Mouse (Mus musculus) spleen, embryonic (tissue): ENCODE measurements around the gene Phf20.

Experiments
- CTCF ChIA-PET: fragments of 350-600 bp; sonication (Branson Sonifier 250); formaldehyde crosslinking; loops from one replicate; lab custom pipeline; 2022; lab: Charles Lee

Phf20 gene

GRCm38 (mm10) chr2:156197129-156197911, 1.1 kb downstream of the Phf20 start:
- CTCF ChIA-PET = no interaction called here

DNA sequence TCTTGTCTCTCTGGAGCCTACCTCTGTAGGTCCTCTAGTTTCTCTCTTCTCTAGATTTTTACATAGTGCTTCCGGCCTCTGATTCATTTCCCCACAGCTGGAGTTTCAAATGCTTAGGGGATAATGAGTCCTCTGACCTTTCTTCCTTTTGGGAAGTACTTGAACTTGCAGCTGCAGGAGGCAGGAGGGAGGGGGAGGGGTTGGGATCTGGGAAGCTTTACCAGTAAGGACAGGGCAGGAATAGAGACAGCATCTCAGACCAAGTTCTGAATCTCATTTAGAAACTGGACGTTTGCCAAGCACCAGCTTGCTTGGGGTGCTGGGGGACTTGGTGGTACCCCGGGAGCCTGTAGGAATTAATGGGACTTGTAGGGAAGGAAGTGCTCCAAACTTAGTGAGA, 3.7 kb downstream of the Phf20 start:
- CTCF ChIA-PET = interaction anchor here (0.6 kb wide), 1 partner anchor 22 kb away, joined by 6 read pairs; no protein-coding TSS in a partner anchor

DNA sequence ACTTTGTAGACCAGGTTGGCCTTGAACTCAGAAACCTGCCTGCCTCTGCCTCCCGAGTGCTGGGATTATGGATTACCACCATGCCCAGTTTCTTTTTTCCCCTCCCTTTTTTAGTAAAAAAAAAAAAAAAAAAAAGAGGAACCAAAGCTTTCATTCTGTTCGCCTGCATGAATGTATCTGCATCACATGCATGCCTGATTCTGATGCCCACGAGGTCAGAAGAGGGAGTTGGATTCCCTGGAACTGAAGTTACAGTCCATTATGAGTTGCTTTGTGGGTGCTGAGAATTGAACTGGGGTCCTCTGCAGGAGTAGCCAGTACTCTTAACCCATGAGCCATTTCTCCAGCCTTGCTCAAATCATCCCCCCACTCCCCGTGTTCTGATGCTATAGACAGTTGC, 5.2 kb downstream of the Phf20 start:
- CTCF ChIA-PET = interaction anchor here (0.6 kb wide), 2 partner anchors 25 to 216 kb away, joined by 3 read pairs; no protein-coding TSS in a partner anchor

DNA sequence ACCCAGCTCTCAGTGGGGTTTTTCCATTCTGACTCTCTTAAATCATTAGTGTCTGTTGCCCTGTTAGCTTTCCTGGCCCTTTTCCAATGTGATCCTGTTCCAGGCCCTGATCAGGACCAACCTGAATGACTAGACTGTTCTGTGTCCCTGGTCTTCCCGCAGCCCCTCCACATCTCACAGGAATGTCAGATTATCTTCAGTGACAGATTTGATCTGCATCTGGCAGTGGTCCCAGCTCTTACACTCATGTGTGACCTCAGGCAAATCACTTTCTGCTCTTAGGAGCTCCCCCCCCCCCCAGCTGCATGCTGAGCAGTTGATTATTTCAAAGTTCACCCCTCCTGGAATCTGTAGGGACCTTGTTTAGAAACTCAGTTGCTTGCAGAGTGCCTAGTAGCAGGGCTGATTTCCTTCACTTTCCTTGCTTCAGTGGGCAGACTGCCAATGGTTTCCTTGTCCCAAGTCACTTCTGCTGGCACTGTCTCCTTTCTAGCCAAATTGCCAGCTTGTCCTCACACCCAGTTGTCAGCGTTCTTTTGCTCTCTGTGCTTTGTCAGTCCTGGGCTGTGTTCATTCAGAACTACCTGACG, 6.7 kb downstream of the Phf20 start:
- CTCF ChIA-PET = no interaction called here

- CTCF ChIA-PET = no interaction called here
Measured at GRCm38 (mm10) chr2:156203917-156204316, 7.7 kb downstream of the Phf20 start.

- CTCF ChIA-PET = interaction anchor here (0.7 to 1.1 kb wide), 3 partner anchors 9 to 547 kb away, joined by 3 to 9 read pairs (median 3); no protein-coding TSS in a partner anchor
Measured at GRCm38 (mm10) chr2:156217786-156218185, 21.5 kb downstream of the Phf20 start.

- CTCF ChIA-PET = interaction anchor here (0.6 kb wide), 1 partner anchor 22 kb away, joined by 6 read pairs; no protein-coding TSS in a partner anchor
Measured at GRCm38 (mm10) chr2:156222100-156222499, 25.8 kb downstream of the Phf20 start.

GRCm38 (mm10) chr2:156224043-156224442, 27.8 kb downstream of the Phf20 start:
- CTCF ChIA-PET = no interaction called here

GRCm38 (mm10) chr2:156227689-156228088, 31.4 kb downstream of the Phf20 start:
- CTCF ChIA-PET = no interaction called here

- CTCF ChIA-PET = no interaction called here
Measured at GRCm38 (mm10) chr2:156229171-156229570, 32.9 kb downstream of the Phf20 start.

DNA sequence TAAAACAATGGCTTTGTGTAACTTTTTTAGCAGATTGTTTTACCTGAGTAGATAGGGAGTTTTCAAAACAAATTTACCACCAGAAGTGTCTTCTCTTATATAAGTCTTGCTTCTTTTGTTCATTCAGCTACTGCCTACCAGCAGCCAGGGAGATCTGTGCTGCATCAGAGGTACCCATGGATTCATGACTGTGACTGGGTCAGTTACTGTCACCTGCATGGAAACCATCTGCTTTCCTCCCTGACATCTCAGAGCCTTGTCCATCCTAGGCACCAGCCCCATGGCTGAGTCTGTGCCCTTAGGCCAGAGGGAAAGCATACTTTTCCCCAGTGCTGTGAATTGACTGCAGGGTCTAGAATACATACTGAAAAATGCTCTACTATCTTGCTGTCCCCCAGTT, 35.1 kb downstream of the Phf20 start:
- CTCF ChIA-PET = interaction anchor here (0.6 kb wide), 1 partner anchor 936 kb away, joined by 16 read pairs; no protein-coding TSS in a partner anchor

- CTCF ChIA-PET = interaction anchor here (1.0 kb wide), 1 partner anchor 14 kb away, joined by 4 read pairs; no protein-coding TSS in a partner anchor
Measured at GRCm38 (mm10) chr2:156233275-156233948, 37.1 kb downstream of the Phf20 start.

DNA sequence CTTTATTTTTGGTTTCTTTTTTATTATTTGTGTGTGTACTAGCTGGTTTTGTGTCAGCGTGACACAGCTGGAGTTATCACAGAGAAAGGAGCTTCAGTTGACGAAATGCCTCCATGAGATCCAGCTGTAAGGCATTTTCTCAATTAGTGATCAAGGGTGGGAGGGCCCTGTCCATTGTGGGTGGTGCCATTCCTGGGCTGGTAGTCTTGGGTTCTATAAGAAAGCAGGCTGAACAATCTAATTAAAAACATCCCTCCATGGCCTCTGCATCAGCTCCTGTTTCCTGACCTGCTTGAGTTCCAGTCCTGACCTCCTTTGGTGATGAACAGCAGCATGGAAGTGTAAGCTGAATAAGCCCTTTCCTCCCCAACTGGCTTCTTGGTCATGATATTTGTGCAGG, 37.8 kb downstream of the Phf20 start:
- CTCF ChIA-PET = interaction anchor here (1.0 kb wide), 1 partner anchor 15 kb away, joined by 4 read pairs; no protein-coding TSS in a partner anchor

GRCm38 (mm10) chr2:156235847-156236246, 39.6 kb downstream of the Phf20 start:
- CTCF ChIA-PET = no interaction called here

GRCm38 (mm10) chr2:156241662-156242061, 45.4 kb downstream of the Phf20 start:
- CTCF ChIA-PET = no interaction called here

DNA sequence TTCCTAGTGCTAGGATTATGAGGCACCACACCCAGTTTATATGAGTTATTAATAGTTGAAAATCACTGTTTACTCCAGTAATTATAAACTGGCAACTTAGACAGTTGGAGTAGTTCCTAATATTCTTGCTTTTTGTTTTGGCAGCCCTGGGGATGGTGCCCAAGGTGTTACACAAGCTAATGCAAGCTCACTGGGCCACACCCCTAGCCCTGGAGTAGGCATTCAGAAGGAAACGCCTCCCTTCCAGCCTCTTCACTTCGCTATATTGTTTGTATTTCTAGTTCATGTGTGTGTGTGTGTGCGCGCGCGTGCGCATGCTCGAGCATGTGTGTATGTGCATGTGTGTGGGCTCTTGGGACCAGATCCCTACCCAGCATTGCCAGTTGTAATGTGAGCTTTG, 46.7 kb downstream of the Phf20 start:
- CTCF ChIA-PET = no interaction called here

GRCm38 (mm10) chr2:156247599-156247998, 51.3 kb downstream of the Phf20 start:
- CTCF ChIA-PET = no interaction called here

DNA sequence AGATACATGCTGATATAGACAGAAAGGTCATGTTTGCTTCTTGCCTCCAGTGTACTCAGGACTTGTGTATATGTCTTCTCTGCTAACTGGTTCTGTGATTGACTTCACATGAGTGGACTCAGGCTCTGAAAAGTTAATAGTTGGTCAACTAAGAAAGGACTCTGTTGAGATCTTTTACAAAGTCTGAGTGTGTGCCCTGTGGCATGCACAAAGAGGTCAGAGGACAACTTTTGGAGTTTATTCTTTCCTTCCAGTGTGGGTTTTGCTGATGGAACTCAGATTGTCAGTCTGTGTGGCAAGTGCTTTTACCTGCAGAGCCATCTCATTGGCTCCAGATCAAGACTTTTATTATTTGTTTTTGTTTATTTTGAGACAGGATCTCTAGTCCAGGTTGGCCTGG, 54.5 kb downstream of the Phf20 start:
- CTCF ChIA-PET = no interaction called here

DNA sequence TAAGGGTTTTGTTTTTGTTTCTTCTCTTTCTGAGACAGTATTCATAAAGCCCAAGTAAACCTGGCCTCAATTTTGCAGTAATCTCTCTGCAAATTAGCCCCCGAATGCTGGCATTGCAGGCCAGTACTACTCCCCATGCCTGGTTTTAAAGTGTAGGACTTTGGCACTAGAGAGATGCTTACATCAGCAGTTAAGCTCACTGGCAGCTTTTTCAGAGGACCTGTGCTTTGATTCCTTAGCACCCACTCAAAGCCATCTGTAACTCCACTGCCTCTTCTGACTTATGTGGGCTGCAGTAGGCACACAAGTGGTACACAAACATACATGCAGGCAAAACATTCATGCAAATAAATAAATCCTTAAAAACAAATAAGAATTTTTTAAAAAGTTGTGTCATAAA, 55.0 kb downstream of the Phf20 start:
- CTCF ChIA-PET = no interaction called here

DNA sequence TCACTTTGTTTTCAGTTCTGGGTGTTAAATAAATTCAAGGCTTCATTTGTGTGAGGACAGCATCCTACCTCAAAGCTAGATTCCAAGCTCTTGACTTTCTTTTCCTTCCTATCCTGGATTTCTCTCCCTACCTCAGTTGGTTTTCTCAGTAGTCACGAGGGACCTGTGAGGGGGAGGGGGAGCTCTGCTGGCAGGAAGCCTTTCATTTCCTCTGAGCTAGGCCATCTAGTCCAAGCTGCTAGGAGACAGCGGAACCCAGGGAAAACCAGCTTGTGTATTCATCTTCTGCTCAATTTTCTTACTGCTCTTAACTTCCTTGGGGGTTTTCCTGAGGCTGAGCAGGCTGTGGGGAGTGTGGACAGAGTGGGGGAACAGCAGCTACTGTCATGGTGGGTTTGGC, 60.8 kb downstream of the Phf20 start:
- CTCF ChIA-PET = no interaction called here

- CTCF ChIA-PET = no interaction called here
Measured at GRCm38 (mm10) chr2:156257922-156258761, 61.9 kb downstream of the Phf20 start.
